Mouse (Mus musculus) CD4-positive naive resting alpha-beta T cell, adult 76 days (primary cell): ENCODE results near the gene Olfr1330. TPM values are rescaled to one million over a fixed set of nuclear protein-coding genes. Genes with fewer than 3 reads are reported as not detected.

Experiments
- total RNA-seq: library from RNA; stranded (reverse); gene quantifications from one replicate; pipeline ENCODE4 v1.2.4, GENCODE M21; 2023

Gene Olfr1330
- total RNA-seq = not detected

GRCm38 (mm10) chr4:118888297-118888696, at the start of gene Olfr1330:
Gene Olfr1330, plus strand, starts transcription at chr4:118888597.

DNA sequence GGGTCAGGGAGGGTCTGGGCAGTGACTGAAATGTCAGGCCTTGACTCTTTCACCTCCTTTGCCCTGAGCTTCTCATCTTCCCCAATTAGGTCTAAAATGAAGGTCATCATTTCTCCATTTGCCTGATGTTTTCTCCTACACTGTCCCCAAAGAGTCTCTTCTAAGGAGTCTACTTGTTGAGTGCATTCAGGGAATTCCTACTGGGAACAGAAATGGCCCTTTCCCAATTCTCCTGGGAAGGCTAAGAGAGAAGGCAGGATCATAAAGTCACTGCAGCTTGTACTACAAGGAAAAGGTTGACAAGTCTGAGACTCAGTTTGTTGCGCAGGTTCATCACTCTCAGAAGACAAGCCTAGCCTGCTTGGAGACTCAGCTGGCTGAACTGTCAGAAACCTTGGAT, 24.0 kb upstream of the Olfr1330 start, which contains the start of gene Olfr1331:
Gene Olfr1331, plus strand, starts transcription at position 301 of the 400 bp plus-strand sequence.

GRCm38 (mm10) chr4:118917365-118917764, 29.0 kb downstream of the Olfr1330 start, which contains the start of gene Olfr1329:
Gene Olfr1329, minus strand, starts transcription at chr4:118917465.

DNA sequence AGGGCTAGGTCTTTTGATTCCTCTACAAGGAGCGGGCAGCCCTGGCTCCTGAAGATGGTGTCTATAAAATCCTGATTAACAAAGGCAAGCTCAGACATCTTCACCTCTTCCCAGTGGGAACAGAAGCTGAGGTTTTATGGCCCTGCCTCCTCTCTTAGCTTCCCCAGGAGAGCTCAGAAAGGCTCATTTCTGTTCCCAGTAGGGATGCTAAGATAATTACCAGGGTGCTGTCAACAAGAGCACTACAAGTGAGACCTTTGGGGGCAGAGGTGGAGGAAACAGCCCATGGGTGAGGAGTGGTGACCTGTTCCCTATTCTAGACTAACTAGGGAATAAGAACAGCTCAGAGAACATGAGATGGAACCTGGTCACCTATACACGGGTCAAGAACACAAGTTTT, 50.1 kb downstream of the Olfr1330 start, which contains the start of gene Olfr1328:
Gene Olfr1328, minus strand, starts transcription at position 101 of the 400 bp plus-strand sequence.

Other genes starting within 250 kb of the Olfr1330 start
- not detected for gene Olfr62, start 229.6 kb upstream of the Olfr1330 start, total RNA-seq
- gene Olfr1342, start 195.8 kb upstream of the Olfr1330 start, total RNA-seq = not detected
- gene Olfr1341, start 185.1 kb upstream of the Olfr1330 start, total RNA-seq = not detected
- gene Olfr1340, start 168.5 kb upstream of the Olfr1330 start, total RNA-seq = not detected
- not detected for gene Olfr1339, start 156.4 kb upstream of the Olfr1330 start, total RNA-seq
- gene Olfr1338, start 129.9 kb upstream of the Olfr1330 start, total RNA-seq = not detected
- gene Olfr1337, start 106.0 kb upstream of the Olfr1330 start, total RNA-seq = not detected
- gene Olfr1335, start 78.7 kb upstream of the Olfr1330 start, total RNA-seq = not detected
- gene Olfr1333, start 52.3 kb upstream of the Olfr1330 start, total RNA-seq = not detected
- gene Olfr1331, start 23.9 kb upstream of the Olfr1330 start, total RNA-seq = not detected
- not detected for gene Olfr1329, start 28.9 kb downstream of the Olfr1330 start, total RNA-seq
- gene Olfr1328, start 50.0 kb downstream of the Olfr1330 start, total RNA-seq = not detected
- gene Lao1, start 73.0 kb downstream of the Olfr1330 start, total RNA-seq = not detected
- gene Slc2a1, start 220.1 kb downstream of the Olfr1330 start, total RNA-seq = 41.3 TPM